Mouse (Mus musculus) intestine, embryonic 14.5 days (tissue): ENCODE measurements around the gene Dnmt3a. TPM values are rescaled to one million over a fixed set of nuclear protein-coding genes. Genes with fewer than 3 reads are reported as not detected.
A peak's percentile ranks its signal among the peaks of the same experiment; 100 is the strongest.

Source experiments
- ATAC-seq: fragments of 200-750 bp; cut with Nextera tagmentation; replicated peaks from 2 replicates; pipeline ENCODE4 v1.8.0; 2017; ENCODE audit warnings: low read depth, moderate number of reproducible peaks, moderate TSS enrichment, moderate library complexity; ENCODE audit not compliant: low FRiP score, low TSS enrichment
- DNase-seq: peaks from one replicate; pipeline ENCODE4 v3.0.0-alpha.2; 2018; ENCODE audit warnings: low spot score
- H3K27ac ChIP-seq: fragments of 300-500 bp; sonication (generic); 2 replicates; pipeline ENCODE4 v1.5.1; 2014; ENCODE audit warnings: low read depth, mild to moderate bottlenecking, control low read depth
- H3K27me3 ChIP-seq: fragments of 300-500 bp; sonication (generic); replicated peaks from 2 replicates; pipeline ENCODE4 v1.6.1; 2014; ENCODE audit warnings: low read length, control low read depth; ENCODE audit not compliant: control insufficient read depth, insufficient read depth
- H3K36me3 ChIP-seq: fragments of 300-500 bp; sonication (generic); 2 replicates; pipeline ENCODE4 v1.6.1; 2014; ENCODE audit warnings: low read length, control low read depth; ENCODE audit not compliant: control insufficient read depth, insufficient read depth
- H3K4me1 ChIP-seq: fragments of 300-500 bp; sonication (generic); replicated peaks from 2 replicates; pipeline ENCODE4 v1.6.1; 2014; ENCODE audit warnings: low read length, control low read depth, mixed read lengths; ENCODE audit not compliant: control insufficient read depth, insufficient read depth
- H3K4me2 ChIP-seq: fragments of 300-500 bp; sonication (generic); 2 replicates; pipeline ENCODE4 v1.6.1; 2014; ENCODE audit warnings: low read length
- H3K4me3 ChIP-seq: fragments of 300-500 bp; sonication (generic); 2 replicates; pipeline ENCODE4 v1.5.1; 2014; ENCODE audit warnings: low read depth, low read length, control low read depth, mixed read lengths
- H3K9ac ChIP-seq: fragments of 300-500 bp; sonication (generic); 2 replicates; pipeline ENCODE4 v1.6.1; 2014; ENCODE audit warnings: mild to moderate bottlenecking, low read length
- H3K9me3 ChIP-seq: fragments of 300-500 bp; sonication (generic); 2 replicates; pipeline ENCODE4 v1.6.1; 2016; ENCODE audit warnings: low read length, control low read depth; ENCODE audit not compliant: control insufficient read depth
- WGBS: fragments of 180-500 bp; shearing (Covaris S2); extraction: QIAGEN DNeasy Blood & Tissue Kit; methylation state at CpG from one replicate; pipeline ENCODE4 v1.1.7; 2014; 5-methylcytosine and 5-hydroxymethylcytosine counted together
- polyA plus RNA-seq: library from polyadenylated mRNA; unstranded; fragments of >200 nt; fragmentation: Nextera tagmentation; extraction: Ambion mirVana; gene quantifications from 2 replicates; pipeline ENCODE4 v1.2.1, GENCODE M21; 2014

Dnmt3a gene
- polyA plus RNA-seq, 1 experiment from 2014 or later: 69.3 TPM

GRCm38 (mm10) chr12:3843371-3843861 lies 37.6 kb downstream of the Dnmt3a start:
- Histone ChIP-seq H3K4me1 (peaks cover 23% of the 10 kb centered on the region), H3K9ac (no peak overlapping the region), H3K36me3 (peaks cover 70% of the 10 kb centered on the region), H3K4me3 (no peak overlapping the region), H3K9me3 (no peaks in the 10 kb centered on the region), H3K27me3 (no peaks in the 10 kb centered on the region), H3K27ac (peak overlapping the region; percentile 80), H3K4me2 (peak overlapping the region; percentile 16; the same call in 1 of the 2 replicates)
- 10% methylated on average over 7 of the region's 7 CpGs for WGBS
- DNase-seq: peak; percentile 81
- peak; percentile 70 for ATAC-seq

GRCm38 (mm10) chr12:3843918-3844317 lies 38.1 kb downstream of the Dnmt3a start:
- Histone ChIP-seq H3K36me3 (peaks cover 65% of the 10 kb centered on the region), H3K4me3 (no peak overlapping the region), H3K4me1 (peaks cover 23% of the 10 kb centered on the region), H3K9me3 (no peaks in the 10 kb centered on the region), H3K9ac (no peak overlapping the region), H3K27me3 (no peaks in the 10 kb centered on the region), H3K4me2 (no peak overlapping the region), H3K27ac (peak overlapping the region; percentile 80; the same call in 1 of the 2 replicates)
- ATAC-seq: no peak
- WGBS: 22% methylated on average over 7 of the region's 7 CpGs
- DNase-seq: no peak

GRCm38 (mm10) chr12:3844335-3844734 lies 38.5 kb downstream of the Dnmt3a start:
- H3K36me3 ChIP-seq: peaks cover 63% of the 10 kb centered on the region
- 68% methylated on average over 5 of the region's 5 CpGs for WGBS
- peak overlapping the region; percentile 80; the same call in 1 of the 2 replicates for H3K27ac ChIP-seq
- no peak for ATAC-seq
- DNase-seq: no peak
- no peaks in the 10 kb centered on the region for H3K27me3 ChIP-seq
- peaks cover 23% of the 10 kb centered on the region for H3K4me1 ChIP-seq
- H3K4me3 ChIP-seq: no peak overlapping the region
- H3K9ac ChIP-seq: no peak overlapping the region
- H3K9me3 ChIP-seq: no peaks in the 10 kb centered on the region
- H3K4me2 ChIP-seq: no peak overlapping the region

- peaks cover 67% of the 10 kb centered on the region for H3K36me3 ChIP-seq
- H3K9ac ChIP-seq: no peak overlapping the region
- WGBS: 93% methylated on average over 13 of the region's 13 CpGs
These were observed 43.7 kb downstream of the Dnmt3a start for GRCm38 (mm10) chr12:3849481-3849880.

DNA sequence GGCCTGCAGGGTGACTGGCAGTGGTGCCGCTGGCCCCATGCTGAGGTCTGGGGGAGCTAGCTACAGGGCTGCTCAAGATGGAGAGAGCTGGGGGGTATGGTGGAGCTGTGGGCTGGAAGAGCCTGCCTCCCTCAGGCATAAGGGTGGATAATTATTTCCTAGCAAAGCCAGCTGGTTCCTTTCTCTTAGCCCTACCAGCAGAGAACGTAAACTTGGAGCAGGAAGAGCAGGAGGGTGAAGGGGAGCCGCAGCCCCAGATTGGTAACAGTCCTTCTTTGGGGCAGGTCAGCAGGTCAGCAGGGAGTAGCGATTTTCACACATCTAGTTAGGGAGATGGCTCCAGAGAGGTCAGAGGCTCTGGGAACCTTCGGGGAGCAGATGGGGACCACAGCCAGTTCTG lies 44.4 kb downstream of the Dnmt3a start:
- Histone ChIP-seq H3K27ac (peak overlapping the region; percentile 48; the same call in 1 of the 2 replicates), H3K4me2 (no peak overlapping the region), H3K36me3 (peaks cover 67% of the 10 kb centered on the region), H3K27me3 (no peaks in the 10 kb centered on the region), H3K4me1 (peaks cover 9% of the 10 kb centered on the region), H3K4me3 (no peak overlapping the region), H3K9me3 (no peaks in the 10 kb centered on the region), H3K9ac (no peak overlapping the region)
- DNase-seq (no peak), ATAC-seq (peak; percentile 44; the same call in 1 of the 2 replicates)
- 21% methylated on average over 5 of the region's 5 CpGs for WGBS

More at GRCm38 (mm10) chr12:3849481-3849880, 43.7 kb downstream of the Dnmt3a start:
- Histone ChIP-seq H3K27me3 (no peaks in the 10 kb centered on the region), H3K4me2 (no peak overlapping the region), H3K4me3 (no peak overlapping the region), H3K9me3 (no peaks in the 10 kb centered on the region), H3K4me1 (peaks cover 3% of the 10 kb centered on the region; the same call in 1 of the 2 replicates), H3K27ac (peak overlapping the region; percentile 48; the same call in 1 of the 2 replicates)
- DNase-seq: no peak
- ATAC-seq: no peak

- Histone ChIP-seq H3K4me2 (no peak overlapping the region), H3K36me3 (peaks cover 66% of the 10 kb centered on the region), H3K9me3 (no peaks in the 10 kb centered on the region), H3K27ac (no peak overlapping the region), H3K4me1 (peaks cover 14% of the 10 kb centered on the region), H3K27me3 (no peaks in the 10 kb centered on the region), H3K9ac (no peak overlapping the region), H3K4me3 (no peak overlapping the region)
- WGBS: 36% methylated on average over 6 of the region's 6 CpGs
- DNase-seq (no peak), ATAC-seq (no peak)
These were observed 44.9 kb downstream of the Dnmt3a start for GRCm38 (mm10) chr12:3850731-3851130.

DNA sequence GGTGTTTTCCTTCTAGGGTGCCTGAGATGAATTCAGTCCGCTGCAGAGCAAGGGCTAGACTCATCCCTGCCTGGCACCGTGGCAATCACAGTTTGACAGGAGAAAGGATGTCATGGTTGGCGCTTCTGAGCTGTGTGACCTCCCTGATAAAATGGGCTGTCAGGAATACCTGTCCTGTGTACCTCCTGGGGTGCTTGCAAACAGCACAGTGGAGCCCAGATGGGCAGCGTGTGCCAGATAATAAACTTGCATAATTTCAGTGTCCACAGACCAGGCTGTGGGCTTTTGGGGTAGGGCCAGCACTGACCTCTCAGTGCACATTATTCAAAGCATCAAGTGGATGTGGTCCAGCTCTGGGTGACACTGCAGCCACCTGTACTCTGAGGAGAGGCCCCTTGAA lies 45.4 kb downstream of the Dnmt3a start:
- Histone ChIP-seq H3K27me3 (no peaks in the 10 kb centered on the region), H3K36me3 (peaks cover 62% of the 10 kb centered on the region), H3K4me1 (peaks cover 19% of the 10 kb centered on the region), H3K9me3 (no peaks in the 10 kb centered on the region), H3K4me2 (no peak overlapping the region), H3K9ac (no peak overlapping the region), H3K4me3 (no peak overlapping the region), H3K27ac (no peak overlapping the region)
- DNase-seq (no peak), ATAC-seq (no peak)
- 79% methylated on average over 4 of the region's 4 CpGs for WGBS

DNA sequence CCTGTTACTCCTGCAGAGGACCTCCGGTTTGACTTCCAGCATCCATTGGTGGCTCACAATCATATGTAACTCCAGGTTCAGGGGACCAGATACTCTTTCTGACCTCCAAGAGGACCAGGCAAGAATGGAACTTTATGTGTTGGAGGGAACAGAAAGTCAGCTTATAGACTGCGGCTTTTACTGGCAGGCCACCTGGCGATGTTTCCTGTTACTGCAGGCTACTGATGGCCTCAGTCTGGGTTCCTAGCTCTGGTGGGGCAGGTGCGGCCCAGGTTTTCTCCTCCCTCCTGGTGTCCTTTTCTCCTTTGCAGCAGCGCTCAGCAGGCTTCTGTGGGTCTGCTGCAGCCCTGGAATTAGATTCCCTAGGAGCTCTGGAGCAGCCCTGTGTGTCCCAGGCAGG lies 46.7 kb downstream of the Dnmt3a start:
- Histone ChIP-seq H3K4me2 (no peak overlapping the region), H3K4me3 (no peak overlapping the region), H3K9ac (no peak overlapping the region), H3K36me3 (peaks cover 71% of the 10 kb centered on the region), H3K27ac (no peak overlapping the region), H3K4me1 (peaks cover 28% of the 10 kb centered on the region), H3K9me3 (no peaks in the 10 kb centered on the region), H3K27me3 (no peaks in the 10 kb centered on the region)
- ATAC-seq (no peak), DNase-seq (no peak)
- 55% methylated on average over 5 of the region's 5 CpGs for WGBS

- H3K4me3 ChIP-seq: no peak overlapping the region
- DNase-seq: no peak
- 61% methylated on average over 4 of the region's 4 CpGs for WGBS
- H3K9ac ChIP-seq: no peak overlapping the region
- H3K4me2 ChIP-seq: no peak overlapping the region
- peaks cover 38% of the 10 kb centered on the region for H3K4me1 ChIP-seq
- H3K36me3 ChIP-seq: peaks cover 72% of the 10 kb centered on the region
- no peaks in the 10 kb centered on the region for H3K9me3 ChIP-seq
- ATAC-seq: no peak
- H3K27ac ChIP-seq: no peak overlapping the region
- H3K27me3 ChIP-seq: no peaks in the 10 kb centered on the region
These were observed 48.6 kb downstream of the Dnmt3a start for GRCm38 (mm10) chr12:3854419-3854818.
